Mouse (Mus musculus): ENCODE measurements around the gene Acer3.

DNA sequence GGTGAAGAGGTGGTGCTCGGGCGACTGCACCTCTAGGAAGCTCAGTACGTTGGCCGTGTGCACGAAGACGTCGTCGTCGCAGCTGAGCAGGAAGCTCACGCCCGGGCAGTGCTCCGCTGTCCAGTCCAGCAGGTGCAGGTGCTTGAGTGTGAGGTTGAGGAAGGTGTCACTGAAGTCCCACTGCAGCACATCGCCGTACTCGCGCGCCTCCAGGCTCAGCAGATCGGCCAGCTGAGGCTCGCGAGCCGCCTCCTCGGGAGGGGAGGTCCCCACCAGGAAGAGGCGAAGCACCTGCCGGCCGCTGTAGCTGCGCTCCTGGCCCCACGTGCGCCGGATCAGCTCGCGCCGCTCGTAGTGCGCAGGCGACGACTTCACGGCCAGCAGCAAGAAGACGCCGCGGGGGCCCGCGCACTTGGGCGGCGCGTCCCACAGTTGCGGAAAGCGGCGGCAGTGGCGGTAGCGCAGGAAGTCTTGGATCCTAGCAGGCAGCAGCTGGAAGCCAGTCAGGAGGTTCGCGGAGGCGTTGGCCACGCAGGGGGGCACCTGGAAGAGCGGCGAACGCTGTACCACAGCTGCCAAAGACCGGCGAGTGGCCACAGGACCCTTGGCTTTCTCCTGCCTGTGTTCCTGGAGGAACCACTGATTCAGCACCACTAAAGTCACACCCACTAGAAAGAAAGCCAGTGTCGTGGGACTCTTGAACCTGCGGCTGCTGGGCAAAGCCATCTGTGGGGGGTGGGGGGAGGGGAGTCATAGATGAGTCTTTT, 126.8 kb downstream of the Acer3 start:
- TF ChIP-seq ZC3H11A (IDR thresholded peaks at IDR 0.05; ENCODE audit: borderline replicate concordance, low read depth, low read length) (no peak), ZNF384 (IDR thresholded peaks at IDR 0.05; ENCODE audit: low read depth, low read length) (no peak), CHD2 (IDR thresholded peaks at IDR 0.05; ENCODE audit: low read depth, low read length) (no peak)

Data from ES-E14 (cell line).